ENCODE assay signal across 26 mouse cellular contexts in genomic region chr7:117548301-117548700, GRCm38 (mm10).
DNase-seq lines count a peak whose midpoint lies in the region; ATAC-seq and TF ChIP-seq lines count a peak whose summit lies in the region.
"Had no signal": no experiment of that assay in that cellular context is flagged by ENCODE, and none has a peak within 500 bp of the region (broad histone marks: within the 10 kb centered on the region; RNA-seq: fewer than 3 reads in every experiment).

No protein-coding gene starts in this region.

- peak; percentile 21 for ATAC-seq in forebrain, postnatal 0 days
- ATAC-seq in forebrain, embryonic 16.5 days: no peak
- 0 out of 2 replicates have a peak, but pooled peaks have one; percentile 38 for ATAC-seq in midbrain, embryonic 16.5 days
- no peak for ATAC-seq in kidney, embryonic 14.5 days (ENCODE audit: low FRiP score, low TSS enrichment)
- ATAC-seq: activated CD4-positive, CD25-positive, alpha-beta regulatory T cell, adult 4 months; intestine, postnatal 0 days; liver, embryonic 12.5 days; liver, postnatal 0 days had no signal

- no peaks in the 10 kb centered on the region for H3K36me3 ChIP-seq in forebrain, postnatal 0 days (ENCODE audit: insufficient read depth)
- H3K36me3 ChIP-seq in forebrain, embryonic 16.5 days (ENCODE audit: control insufficient read depth, insufficient read depth): no peaks in the 10 kb centered on the region
- H3K36me3 ChIP-seq in midbrain, embryonic 16.5 days (ENCODE audit: control insufficient read depth, insufficient read depth, low read length): no peaks in the 10 kb centered on the region; the same call in 1 of the 2 replicates
- H3K36me3 ChIP-seq in kidney, embryonic 14.5 days (ENCODE audit: control insufficient read depth, insufficient read depth, low read length): no peaks in the 10 kb centered on the region
- H3K36me3 ChIP-seq: liver, embryonic 12.5 days; neural tube, embryonic 13.5 days; stomach, embryonic 15.5 days had no signal

- H3K9me3 ChIP-seq in forebrain, postnatal 0 days (ENCODE audit: low read length): no peaks in the 10 kb centered on the region
- H3K9me3 ChIP-seq in forebrain, embryonic 16.5 days (ENCODE audit: control insufficient read depth, low read length): no peaks in the 10 kb centered on the region
- H3K9me3 ChIP-seq in midbrain, embryonic 16.5 days (replicated peaks; ENCODE audit: control insufficient read depth, low read length, poor library complexity, severe bottlenecking): no peaks in the 10 kb centered on the region
- H3K9me3 ChIP-seq in kidney, embryonic 14.5 days (ENCODE audit: control insufficient read depth, low read length): no peaks in the 10 kb centered on the region
- H3K9me3 ChIP-seq: heart, embryonic 12.5 days; liver, embryonic 12.5 days; neural tube, embryonic 13.5 days; stomach, embryonic 15.5 days had no signal

- TF ChIP-seq CTCF in forebrain, postnatal 0 days (IDR thresholded peaks at IDR 0.05; ENCODE audit: low read depth): no peak
- no peak for TF ChIP-seq CTCF in layer of hippocampus, adult 2 months (conservative IDR thresholded peaks at IDR 0.05)

- H3K4me1 ChIP-seq in forebrain, postnatal 0 days (ENCODE audit: insufficient read depth): peaks cover 4% of the 10 kb centered on the region; the same call in 1 of the 2 replicates
- peaks cover 36% of the 10 kb centered on the region for H3K4me1 ChIP-seq in forebrain, embryonic 16.5 days (replicated peaks; ENCODE audit: control insufficient read depth, insufficient read depth, low read length)
- H3K4me1 ChIP-seq in midbrain, embryonic 16.5 days (ENCODE audit: control insufficient read depth, insufficient read depth, low read length): peaks cover 21% of the 10 kb centered on the region
- H3K4me1 ChIP-seq in kidney, embryonic 14.5 days (ENCODE audit: control insufficient read depth, insufficient read depth, low read length): peaks cover 10% of the 10 kb centered on the region
- H3K4me1 ChIP-seq: liver, embryonic 12.5 days had no signal

- WGBS in forebrain, postnatal 0 days: 42% methylated on average over 8 of the region's 8 CpGs
- 42% methylated on average over 8 of the region's 8 CpGs for WGBS in forebrain, embryonic 16.5 days
- WGBS in midbrain, embryonic 16.5 days: 62% methylated on average over 8 of the region's 8 CpGs
- 85% methylated on average over 8 of the region's 8 CpGs for WGBS in kidney, embryonic 14.5 days

- DNase-seq in cerebellum, postnatal 10 days: peak; percentile 76 to 77
- DNase-seq in cerebellum, adult 9-10 months: no peak
- no peak for DNase-seq in forebrain, postnatal 0 days
- no peak for DNase-seq in layer of hippocampus, adult 2 months (ENCODE audit: low spot score in 2 of 2)
- no peak for DNase-seq in layer of hippocampus, postnatal 36 days
- DNase-seq: adrenal gland, adult 2 months; adrenal gland, postnatal 36 days; cerebellum, adult 8-10 months; gastrocnemius, postnatal 36 days; heart, adult 18-20 months; heart, postnatal 4 days; kidney, postnatal 14 days; liver, postnatal 0 days; lung, postnatal 36 days; retina, postnatal 1 day; right cerebral cortex, postnatal 14 days had no signal

- no peak overlapping the region for H3K27ac ChIP-seq in forebrain, postnatal 0 days (ENCODE audit: low read depth, low read length)
- H3K27ac ChIP-seq in forebrain, embryonic 16.5 days (ENCODE audit: low read length): no peak overlapping the region
- peak overlapping the region; percentile 39; the same call in 1 of the 2 replicates for H3K27ac ChIP-seq in layer of hippocampus, adult 2 months
- 0 out of 2 replicates have a peak overlapping the region, but pooled peaks have one; percentile 5 for H3K27ac ChIP-seq in midbrain, embryonic 16.5 days (ENCODE audit: low read length)
- no peak overlapping the region for H3K27ac ChIP-seq in kidney, embryonic 14.5 days (ENCODE audit: low read depth, low read length)
- H3K27ac ChIP-seq: liver, embryonic 12.5 days; neural tube, embryonic 13.5 days; stomach, embryonic 15.5 days had no signal

- H3K4me3 ChIP-seq in forebrain, postnatal 0 days (ENCODE audit: low read depth, low read length): no peak overlapping the region
- H3K4me3 ChIP-seq in forebrain, embryonic 16.5 days (replicated peaks; ENCODE audit: low read length): no peak overlapping the region
- no peak overlapping the region for H3K4me3 ChIP-seq in layer of hippocampus, adult 2 months
- no peak overlapping the region for H3K4me3 ChIP-seq in midbrain, embryonic 16.5 days (ENCODE audit: low read depth, low read length)
- no peak overlapping the region for H3K4me3 ChIP-seq in kidney, embryonic 14.5 days (ENCODE audit: low read length)
- H3K4me3 ChIP-seq: heart, embryonic 12.5 days; liver, embryonic 12.5 days; neural tube, embryonic 13.5 days; stomach, embryonic 15.5 days had no signal

- H3K27me3 ChIP-seq in forebrain, postnatal 0 days (ENCODE audit: insufficient read depth, low read length): no peaks in the 10 kb centered on the region
- H3K27me3 ChIP-seq in forebrain, embryonic 16.5 days (replicated peaks; ENCODE audit: control insufficient read depth, insufficient read depth, low read length): no peaks in the 10 kb centered on the region
- no peaks in the 10 kb centered on the region for H3K27me3 ChIP-seq in midbrain, embryonic 16.5 days (ENCODE audit: control insufficient read depth, insufficient read depth, low read depth, low read length)
- no peaks in the 10 kb centered on the region for H3K27me3 ChIP-seq in kidney, embryonic 14.5 days (ENCODE audit: control insufficient read depth, insufficient read depth, low read length)
- H3K27me3 ChIP-seq: CH12.LX; heart, embryonic 12.5 days; liver, embryonic 12.5 days; stomach, embryonic 15.5 days had no signal

- no peak overlapping the region for H3K9ac ChIP-seq in forebrain, postnatal 0 days
- no peak overlapping the region for H3K9ac ChIP-seq in forebrain, embryonic 16.5 days (replicated peaks; ENCODE audit: low read depth, low read length)
- H3K9ac ChIP-seq in midbrain, embryonic 16.5 days (ENCODE audit: low read depth, low read length): no peak overlapping the region
- H3K9ac ChIP-seq in kidney, embryonic 14.5 days (ENCODE audit: low read depth, low read length): no peak overlapping the region
- H3K9ac ChIP-seq: heart, embryonic 12.5 days; liver, embryonic 12.5 days; liver, postnatal 0 days; neural tube, embryonic 13.5 days; stomach, embryonic 15.5 days had no signal

- H3K4me2 ChIP-seq in forebrain, postnatal 0 days (ENCODE audit: low read depth): no peak overlapping the region
- H3K4me2 ChIP-seq in forebrain, embryonic 16.5 days (ENCODE audit: low read length): no peak overlapping the region
- no peak overlapping the region for H3K4me2 ChIP-seq in midbrain, embryonic 16.5 days (ENCODE audit: low read length)
- no peak overlapping the region for H3K4me2 ChIP-seq in kidney, embryonic 14.5 days (replicated peaks; ENCODE audit: low read depth, low read length)
- H3K4me2 ChIP-seq: heart, embryonic 12.5 days; liver, embryonic 12.5 days; neural tube, embryonic 13.5 days; stomach, embryonic 15.5 days had no signal

Comparison
In these comparisons a context has a peak if more than half of its experiments do, and no peak if none do; other contexts are left out.
1. DNase-seq: peak in cerebellum, postnatal 10 days (2 of 2); none in cerebellum, adult 9-10 months (single experiment), forebrain, postnatal 0 days (single experiment), layer of hippocampus, adult 2 months (0 of 2) and layer of hippocampus, postnatal 36 days (0 of 2).
2. ATAC-seq: peak in forebrain, postnatal 0 days (single experiment) and midbrain, embryonic 16.5 days (single experiment); none in forebrain, embryonic 16.5 days (single experiment) and kidney, embryonic 14.5 days (single experiment).
3. H3K27ac ChIP-seq: peak in layer of hippocampus, adult 2 months (single experiment) and midbrain, embryonic 16.5 days (single experiment); none in forebrain, postnatal 0 days (single experiment), forebrain, embryonic 16.5 days (single experiment) and kidney, embryonic 14.5 days (single experiment).